Mouse (Mus musculus) gastrocnemius, postnatal 36 days (tissue): ENCODE data around the gene Cdc42ep1. TPM values are rescaled to one million over a fixed set of nuclear protein-coding genes. Genes with fewer than 3 reads are reported as not detected.

Experiments used
- DNase-seq, 2 experiments: peaks; one replicate each; pipeline ENCODE4 v3.0.0; 2022
- intact Hi-C: fragments of 180-260 bp; cut with DNase I; formaldehyde crosslinking; loops from one replicate; pipeline ENCODE4 v1.15.1; 2025
- long read RNA-seq, 2 experiments: library from polyadenylated mRNA; stranded (forward); transcript quantifications; one replicate each; pipeline ENCODE4 v2.0.0; 2021
- total RNA-seq, 2 experiments: library from RNA; stranded (reverse); gene quantifications; 2 replicates each; pipeline ENCODE4 v1.2.3; 2021

Gene Cdc42ep1
- 10 to 100 TPM in 1 of 2 experiments, 1 to 10 TPM in 1; 9.4 to 10.7 TPM for total RNA-seq
- long read RNA-seq, experiment 1, transcript Cdc42ep1-201 (3 exons, 2,560 nt), result major isoform, 5 of 8 reads
- long read RNA-seq, experiment 1, partial matches to known transcripts, result 0 of 8 reads
- long read RNA-seq, experiment 1, other reads (novel, unspliced or antisense), result 3 of 8 reads
- long read RNA-seq, experiment 2, transcript Cdc42ep1-201 (3 exons, 2,560 nt), result major isoform, 5 of 5 reads
- long read RNA-seq, experiment 2, partial matches to known transcripts, result 0 of 5 reads
- long read RNA-seq, experiment 2, other reads (novel, unspliced or antisense), result 0 of 5 reads

DNA sequence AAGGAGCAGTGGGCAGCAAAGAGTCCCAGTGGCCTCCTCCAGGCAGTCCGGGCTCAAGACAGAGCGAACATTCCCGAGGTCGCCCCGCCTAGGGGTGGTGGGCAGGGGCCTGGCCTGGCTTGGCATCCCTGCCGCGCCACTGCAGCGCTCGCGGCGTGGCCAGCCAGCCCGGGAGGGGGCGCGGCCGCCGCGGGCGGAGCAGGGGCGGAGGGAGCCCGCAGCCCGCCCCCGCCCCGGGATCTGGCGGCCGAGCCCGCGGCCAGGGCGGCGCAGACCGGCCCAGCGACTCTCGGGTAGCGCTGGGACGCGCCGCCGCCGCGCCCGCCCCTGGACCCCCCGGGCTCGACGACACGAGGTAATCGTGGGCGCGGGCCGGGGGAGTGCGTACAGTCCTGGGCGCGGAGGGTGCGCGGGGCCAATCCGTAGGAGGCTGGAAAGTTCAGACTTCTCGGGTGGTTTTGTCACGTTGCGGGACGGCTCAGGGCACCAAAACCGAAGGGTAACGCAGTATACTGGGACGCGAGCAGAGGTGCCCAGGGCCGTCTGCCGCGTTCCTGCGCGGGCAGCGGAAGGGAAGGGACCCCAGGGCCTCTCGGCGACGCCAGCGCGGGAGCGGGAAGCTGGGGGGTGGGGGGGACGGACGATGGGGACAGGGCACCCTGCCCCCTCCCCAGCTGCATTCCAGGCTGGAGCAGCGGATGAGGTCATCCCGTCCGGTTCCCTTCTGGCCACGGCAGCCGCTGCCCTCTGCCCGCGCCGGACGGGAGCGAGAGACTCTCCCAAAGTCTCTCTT, at the start of gene Cdc42ep1:
TSS of gene Cdc42ep1 (plus strand) at position 254 of the 793 bp plus-strand sequence.
- intact Hi-C loops, result no loop called here
- peak; percentile 63 to 69 for DNase-seq

DNA sequence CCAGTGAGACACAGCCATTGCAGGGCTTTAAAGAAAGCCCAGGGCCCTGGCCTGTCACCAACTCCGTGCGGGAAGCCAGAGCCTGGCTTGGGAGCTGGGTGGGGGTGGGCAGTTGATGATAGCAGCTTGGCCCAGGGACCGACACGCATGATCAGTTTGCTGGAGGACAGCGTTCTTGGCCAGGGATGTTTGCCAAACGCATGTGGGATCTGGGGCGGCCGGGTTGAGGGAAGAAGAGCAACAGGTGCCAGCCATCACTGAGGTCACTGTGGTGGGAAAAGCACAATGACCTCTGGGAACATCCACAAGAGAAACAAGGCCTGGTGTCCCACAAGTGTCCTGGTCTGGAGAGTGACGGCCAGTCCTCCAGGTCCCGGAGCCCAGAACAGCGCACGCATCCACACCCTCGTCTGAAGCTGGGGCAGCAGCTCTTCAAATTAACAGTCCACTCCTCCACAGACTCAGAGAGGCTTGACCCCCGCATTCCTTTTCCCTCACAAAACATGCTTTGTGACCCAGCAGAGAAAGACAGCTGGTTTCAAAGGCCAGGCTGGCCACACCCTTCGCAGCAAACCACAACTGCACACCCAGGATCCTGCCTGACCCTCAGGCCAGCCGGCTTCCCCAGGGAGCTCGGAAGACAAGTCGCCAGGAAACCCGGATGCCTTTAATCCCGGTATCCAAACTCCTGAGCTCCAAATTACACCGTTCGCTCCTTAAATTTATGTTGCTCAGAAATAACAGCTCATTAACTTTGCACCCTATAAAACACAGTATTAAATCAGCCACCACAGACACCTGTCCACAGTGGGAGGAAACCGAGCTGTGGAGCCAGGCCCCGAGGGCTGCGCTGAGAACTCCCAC, 46.0 kb upstream of the Cdc42ep1 start:
- intact Hi-C loops, result no loop called here
- peak in 1 of 2 experiments; percentile 56 for DNase-seq

DNA sequence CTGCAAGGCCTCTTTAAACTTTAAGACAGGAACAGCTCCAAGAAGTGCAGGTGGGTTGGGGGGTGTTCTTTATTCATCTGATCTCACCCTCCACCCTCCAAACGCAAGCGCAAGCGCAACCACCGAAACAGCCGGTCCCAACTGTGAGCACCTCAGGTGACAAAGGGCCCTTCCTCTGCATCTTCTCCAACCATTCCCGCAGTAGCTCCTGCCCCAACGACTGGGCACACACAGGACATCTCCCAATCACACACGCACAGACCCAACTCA, 45.4 kb upstream of the Cdc42ep1 start:
- no peak for DNase-seq
- intact Hi-C loops, result no loop called here

DNA sequence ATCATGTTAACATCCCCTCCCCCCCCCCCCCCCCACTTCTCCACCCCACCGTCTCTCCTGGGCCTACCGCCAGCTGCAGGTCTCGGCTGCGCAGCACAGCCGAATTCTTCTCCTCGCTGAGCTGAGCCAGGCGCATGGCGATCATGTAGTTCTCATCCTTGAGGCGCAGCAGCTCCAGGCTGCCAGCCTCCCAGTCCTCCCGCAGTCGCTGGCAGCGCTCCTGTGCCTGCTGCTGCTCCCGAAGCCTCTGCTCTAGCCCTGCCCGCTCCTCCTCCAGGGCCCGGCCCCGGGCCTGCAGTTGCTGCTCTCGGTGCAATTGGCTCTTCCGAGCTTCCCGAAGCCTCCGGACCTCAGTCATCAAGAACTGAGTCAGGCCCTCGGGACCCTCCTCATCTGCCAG, 43.4 kb upstream of the Cdc42ep1 start:
- intact Hi-C loops, result no loop called here
- DNase-seq, result no peak

DNA sequence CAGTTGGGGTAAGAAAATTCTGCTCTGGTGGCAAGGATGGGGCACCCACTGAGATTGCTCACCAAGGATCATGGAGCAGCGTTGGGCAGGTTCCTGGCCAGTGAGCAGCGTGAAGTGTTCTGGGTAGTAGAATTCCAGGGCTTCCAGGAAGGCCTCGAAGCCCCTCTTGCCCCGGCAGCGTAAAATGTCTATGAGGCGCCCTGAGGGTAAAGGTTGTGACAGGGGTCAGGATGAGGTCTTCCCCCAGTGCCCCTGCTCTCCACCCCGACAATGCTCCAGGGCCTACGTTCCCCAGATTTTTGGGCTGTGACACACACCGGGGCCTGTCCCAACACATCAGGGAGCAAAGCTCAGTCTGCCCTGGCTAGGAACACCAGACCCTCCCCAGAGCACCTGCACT, 40.9 kb upstream of the Cdc42ep1 start:
- intact Hi-C loops, result no loop called here
- no peak for DNase-seq

DNA sequence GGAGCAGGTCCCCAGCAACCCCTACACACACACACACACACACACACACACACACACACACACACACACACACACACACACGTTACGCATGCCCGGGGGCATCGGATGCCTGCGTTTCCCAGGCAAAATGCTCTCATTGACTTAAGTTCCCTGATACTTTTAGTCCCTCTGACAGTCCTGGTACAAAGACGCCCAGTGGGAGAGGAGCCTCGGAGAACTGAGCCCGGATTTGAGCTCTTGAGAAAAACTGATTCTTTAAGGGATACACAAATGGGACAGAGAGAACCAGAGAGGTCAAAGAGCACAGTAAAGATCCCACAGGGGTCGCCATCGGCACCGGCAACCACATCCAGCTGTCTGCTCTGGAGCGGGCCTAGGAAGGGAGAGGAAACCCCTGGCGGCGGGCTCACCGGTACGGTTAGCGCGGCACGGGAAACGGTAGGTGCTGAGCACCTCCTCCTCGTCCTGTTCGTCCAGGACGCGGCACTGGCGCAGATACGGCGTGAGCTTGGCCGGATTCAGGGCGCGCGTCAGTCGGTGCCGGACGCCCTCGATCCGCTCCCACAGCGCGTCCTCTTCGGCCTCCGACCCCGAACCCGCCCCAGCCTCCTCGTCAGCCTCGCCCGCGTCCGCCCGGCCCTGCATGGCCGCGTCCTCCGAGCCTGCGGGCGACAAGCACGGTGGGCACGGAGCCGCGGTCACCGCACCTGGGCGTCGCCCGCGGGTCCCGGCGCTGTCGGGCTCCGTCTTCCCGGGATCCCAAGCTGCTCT, 40.3 kb upstream of the Cdc42ep1 start:
- intact Hi-C loops, result no loop called here
- no peak for DNase-seq

DNA sequence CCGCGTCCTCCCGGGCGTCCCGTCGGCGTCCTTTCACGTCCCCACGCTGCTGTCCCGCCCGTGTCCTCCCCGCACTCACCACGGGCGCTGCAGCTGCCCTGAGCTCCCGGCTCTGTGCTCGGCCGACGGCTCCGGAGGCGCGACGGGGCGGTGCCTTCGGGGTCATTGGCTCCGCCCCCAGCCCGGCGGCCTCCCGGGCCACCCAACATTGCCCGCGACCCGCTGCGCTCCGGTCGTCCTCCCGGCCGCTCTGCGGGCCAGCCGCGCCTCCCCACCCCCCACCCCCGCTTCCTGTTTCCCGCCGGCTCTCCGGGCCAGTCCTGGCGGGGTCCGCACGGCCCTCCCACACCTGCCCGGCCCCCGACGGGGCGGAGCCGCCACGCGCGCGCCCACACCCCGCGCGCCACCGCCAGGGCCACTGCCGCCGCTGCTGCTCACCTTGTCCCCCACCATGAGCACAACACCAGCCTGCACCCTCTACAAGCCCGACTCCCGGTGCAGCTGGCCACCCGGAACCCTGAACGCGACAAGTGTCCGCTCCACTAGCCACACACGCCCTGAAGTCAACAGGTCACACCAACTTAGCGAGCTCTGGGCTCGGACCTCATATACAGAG, 39.5 kb upstream of the Cdc42ep1 start, which contains the start of gene Card10:
TSS of gene Card10 (minus strand) at position 267 of the 616 bp plus-strand sequence.
- no peak for DNase-seq
- intact Hi-C loops, result no loop called here

DNA sequence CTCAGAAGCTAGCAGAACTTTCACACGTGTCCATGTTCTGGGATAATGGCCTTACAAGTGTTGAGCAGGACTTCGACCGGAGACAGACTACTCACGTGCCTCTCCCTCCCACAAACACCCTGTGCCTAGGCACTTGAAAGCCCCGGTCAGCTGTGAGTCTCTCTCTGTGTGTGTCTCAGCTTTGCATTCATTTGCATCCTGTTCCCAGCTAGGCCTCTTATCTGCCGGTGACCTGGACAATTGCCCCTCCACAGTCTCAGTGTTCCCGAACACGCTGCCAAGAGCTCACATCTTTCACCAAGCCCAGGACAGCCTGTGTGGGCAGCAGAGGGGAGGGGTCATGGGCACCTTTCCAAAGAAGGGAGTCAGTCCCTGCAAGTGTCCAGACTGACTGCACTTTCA, 38.9 kb upstream of the Cdc42ep1 start:
- intact Hi-C loops, result no loop called here
- DNase-seq, result no peak

DNA sequence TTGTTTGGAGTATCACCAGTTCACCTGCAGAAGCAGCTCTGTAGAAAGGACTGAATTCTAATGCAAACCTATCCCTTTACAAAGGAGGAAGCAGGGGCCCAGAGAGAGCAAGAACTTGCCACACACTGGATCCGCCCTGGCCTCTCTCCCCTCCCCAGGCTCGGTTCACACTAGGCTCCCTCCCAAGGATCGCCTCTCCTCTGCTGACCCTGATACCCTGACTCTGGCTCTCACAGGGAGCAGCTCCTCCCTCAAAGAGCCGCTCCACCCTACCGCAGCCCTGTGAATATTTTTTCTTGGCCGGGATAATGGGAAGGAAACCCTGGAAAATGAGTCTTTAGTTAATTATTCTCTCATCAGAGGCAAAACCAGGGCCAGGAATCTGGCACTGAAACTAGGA, 38.1 kb upstream of the Cdc42ep1 start:
- intact Hi-C loops, result no loop called here
- no peak for DNase-seq

DNA sequence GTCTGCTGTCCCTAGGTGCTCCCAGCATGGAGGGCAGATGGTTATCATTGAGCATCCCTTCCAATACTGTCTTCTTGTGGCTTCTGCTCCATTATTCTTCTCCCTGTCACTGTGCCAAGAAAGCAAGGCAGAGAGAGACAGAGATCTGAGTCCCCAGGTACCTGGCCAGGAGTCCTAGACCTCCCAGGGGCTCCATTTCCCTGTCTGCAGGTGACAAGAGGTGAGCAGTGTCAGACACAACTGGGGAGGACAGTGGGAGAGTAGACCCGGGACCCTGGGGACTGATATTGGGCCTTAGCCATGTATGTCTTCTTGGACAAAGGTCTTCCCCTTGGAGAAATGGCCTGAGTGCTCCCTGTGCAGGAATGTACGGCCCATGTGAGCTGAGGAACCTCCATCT, 37.1 kb upstream of the Cdc42ep1 start:
- intact Hi-C loops, result no loop called here
- no peak for DNase-seq

DNA sequence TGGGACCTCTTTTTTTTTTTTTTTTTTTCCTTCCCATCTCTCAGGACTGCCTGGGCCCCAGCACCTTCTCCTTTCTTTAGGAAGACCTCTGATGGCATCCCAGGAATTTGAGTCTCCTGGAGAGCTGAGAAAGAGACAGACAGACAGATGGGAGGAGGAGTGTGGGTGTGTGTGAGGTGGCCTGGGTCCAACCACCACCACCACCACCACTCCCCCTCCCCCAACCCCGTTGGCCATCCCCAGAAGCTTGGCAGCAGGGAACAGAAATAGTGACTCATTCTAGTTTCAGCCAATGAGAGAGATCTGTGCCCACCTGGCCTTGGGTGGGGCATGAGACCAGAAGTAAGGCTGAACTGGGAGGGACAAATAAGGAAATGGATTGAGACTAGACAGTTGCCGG, 35.8 kb upstream of the Cdc42ep1 start:
- DNase-seq, result no peak
- intact Hi-C loops, result no loop called here

DNA sequence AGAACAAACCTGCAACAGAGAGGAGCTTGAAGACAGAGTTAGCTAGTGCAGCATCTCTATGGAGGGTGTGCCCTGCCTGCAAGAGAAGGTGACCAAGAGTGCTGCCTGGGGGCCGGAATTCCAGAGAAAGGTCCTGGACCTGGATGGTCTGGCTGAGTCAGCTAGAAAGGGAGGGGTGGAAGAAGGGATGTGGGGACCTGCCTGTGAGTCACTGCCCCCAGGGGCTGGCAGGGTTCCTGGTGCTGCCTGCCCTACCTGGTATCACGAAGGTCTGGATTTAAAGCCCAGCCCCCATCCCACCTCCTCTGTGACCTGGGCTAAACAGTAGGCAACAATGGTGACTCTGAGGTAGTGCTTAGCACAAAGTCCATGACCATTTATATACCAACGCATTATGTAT, 35.3 kb upstream of the Cdc42ep1 start:
- DNase-seq, result no peak

DNA sequence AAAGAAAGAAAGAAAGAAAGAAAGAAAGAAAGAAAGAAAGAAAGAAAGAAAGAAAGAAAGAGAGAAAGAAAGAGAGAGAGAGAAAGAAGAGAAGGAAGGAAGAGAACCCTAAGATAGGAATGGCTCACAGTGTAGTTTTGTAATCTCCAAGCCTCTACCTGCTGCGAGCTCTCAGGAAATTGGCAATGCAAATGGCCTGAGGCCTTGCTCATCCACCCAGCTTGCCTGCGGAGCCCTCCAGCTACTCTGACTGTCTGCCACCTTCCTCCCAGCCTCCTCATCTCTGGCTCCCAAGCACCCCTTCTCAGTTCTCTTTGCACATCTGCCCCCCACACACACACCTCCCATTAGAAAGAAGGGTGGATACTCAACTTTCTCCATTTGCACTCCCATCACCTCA, 33.4 kb upstream of the Cdc42ep1 start:
- intact Hi-C loops, result no loop called here
- DNase-seq, result no peak

More for the DNA sequence above, 35.3 kb upstream of the Cdc42ep1 start:
- intact Hi-C loops, result no loop called here

DNA sequence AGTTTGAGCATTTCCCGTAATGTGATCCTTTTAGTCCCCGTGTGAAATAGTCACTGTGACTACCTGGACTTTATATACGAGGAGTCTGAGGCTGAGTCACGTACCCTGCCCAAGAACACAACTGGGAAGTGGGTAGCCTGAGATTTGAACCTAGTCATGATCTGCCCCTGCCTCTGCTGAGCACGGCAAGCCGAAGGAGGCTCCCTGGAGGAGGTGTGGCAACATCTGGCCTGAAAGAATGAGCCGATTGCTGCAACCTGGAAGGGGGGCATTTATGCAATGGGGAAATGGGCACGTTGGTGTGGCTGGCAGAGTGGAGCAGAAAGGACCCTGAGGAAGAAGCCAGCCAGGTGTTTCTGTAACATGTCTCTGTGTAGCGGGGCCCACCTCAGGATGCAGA, 32.7 kb upstream of the Cdc42ep1 start:
- intact Hi-C loops, result no loop called here
- DNase-seq, result no peak

DNA sequence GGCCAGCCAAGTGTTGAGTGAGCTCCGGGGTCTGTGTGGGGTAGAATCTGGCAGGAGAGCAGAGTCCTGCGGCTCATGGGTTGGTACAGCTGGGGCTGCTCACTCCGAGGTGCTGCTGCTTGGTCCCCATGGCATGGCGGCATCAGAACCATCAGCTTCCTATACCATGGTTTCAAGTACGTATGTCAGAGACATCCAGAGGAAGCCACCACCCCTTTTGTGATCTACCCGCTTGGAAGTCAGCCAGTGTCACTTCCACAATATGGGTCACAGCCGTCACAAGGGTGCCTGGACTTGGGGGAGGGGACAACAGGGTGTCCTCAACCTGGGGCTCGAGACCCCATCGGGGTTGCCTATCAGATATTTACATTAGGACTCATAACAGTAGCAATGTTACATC, 32.3 kb upstream of the Cdc42ep1 start:
- intact Hi-C loops, result no loop called here
- DNase-seq, result no peak

DNA sequence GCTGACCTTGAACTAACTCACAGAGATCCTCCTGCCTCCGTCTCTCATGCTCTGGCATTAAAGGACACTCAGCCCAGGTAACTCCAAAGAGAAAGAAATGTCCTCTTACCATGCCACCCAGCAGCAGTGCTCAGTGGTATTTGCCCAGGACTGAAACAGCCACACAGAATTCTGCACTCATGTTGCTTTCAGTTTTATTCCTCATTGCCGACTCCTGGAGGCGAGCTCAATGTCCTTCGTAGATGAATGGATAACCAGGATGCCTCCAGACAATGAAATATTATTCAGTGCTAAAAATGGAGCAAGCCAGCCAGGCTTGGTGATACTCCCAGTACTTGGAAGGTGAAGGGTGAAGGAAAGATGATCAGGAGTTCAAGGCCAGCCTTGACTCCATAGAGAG, 28.8 kb upstream of the Cdc42ep1 start:
- intact Hi-C loops, result no loop called here

DNA sequence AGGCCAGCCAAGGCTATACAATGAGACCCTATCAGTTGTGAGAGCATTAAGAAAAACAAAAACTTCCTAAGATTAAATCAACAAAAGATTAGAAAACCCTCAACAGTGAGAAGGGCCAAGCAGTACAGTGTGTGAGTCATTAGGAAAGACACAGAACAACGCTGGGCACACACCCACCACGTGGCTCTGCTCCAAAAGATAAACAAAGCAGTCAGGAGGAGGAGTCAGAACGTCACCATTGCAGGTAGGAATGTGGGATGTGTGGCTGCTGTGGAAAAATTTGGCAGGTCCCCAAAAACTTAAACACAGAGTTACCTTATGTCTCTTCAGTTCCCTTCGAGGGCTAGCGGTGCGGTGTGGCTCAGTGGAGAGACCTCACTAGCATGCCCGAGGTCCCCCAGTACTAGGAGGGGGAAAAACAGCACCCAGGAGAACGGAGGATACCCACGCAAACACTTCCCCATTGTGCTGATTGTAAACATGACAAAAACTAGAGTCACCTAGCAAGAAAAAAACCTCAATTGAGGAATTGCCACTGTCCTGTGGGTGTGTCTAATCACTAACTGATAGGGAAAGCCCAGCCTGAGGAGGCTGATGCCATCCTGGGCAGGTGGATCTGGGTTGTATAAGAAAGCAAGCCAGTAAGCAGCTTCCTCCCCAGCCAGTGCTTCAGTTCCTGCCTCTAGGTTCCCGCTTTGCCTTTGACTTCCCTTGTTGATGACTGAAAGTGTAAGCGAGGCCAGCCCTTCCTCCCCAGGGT, 26.9 kb upstream of the Cdc42ep1 start:
- intact Hi-C loops, result no loop called here
- no peak for DNase-seq

More for the DNA sequence above, 28.8 kb upstream of the Cdc42ep1 start:
- no peak for DNase-seq

DNA sequence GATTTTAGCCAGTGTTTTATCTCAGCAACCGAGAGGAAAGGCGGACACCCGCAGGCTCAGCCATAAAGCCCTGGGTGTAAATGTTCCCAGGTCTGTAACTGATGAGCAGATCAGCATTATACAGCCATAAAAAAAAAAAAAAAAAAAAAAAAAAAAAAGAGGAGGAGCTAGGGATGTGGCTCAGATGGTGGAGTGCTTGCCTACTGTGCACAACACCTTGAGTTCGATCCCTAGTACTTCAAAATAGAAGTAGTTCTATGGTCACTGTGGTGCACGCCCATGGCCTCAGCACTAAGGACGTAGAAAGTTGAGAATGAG, 26.4 kb upstream of the Cdc42ep1 start:
- no peak for DNase-seq
- intact Hi-C loops, result no loop called here
